Mouse (Mus musculus): ENCODE data around the gene Spryd3. TPM values are rescaled to one million over a fixed set of nuclear protein-coding genes. Genes with fewer than 3 reads are reported as not detected.

Gene Spryd3
- polyA plus RNA-seq, 1 experiment from 2014 or later = 61.8 TPM

- Histone ChIP-seq H3K9ac (replicated peaks; ENCODE audit: low read depth, low read length) (no peak overlapping the region), H3K9me3 (ENCODE audit: control insufficient read depth, low read length) (no peaks in the 10 kb centered on the region), H3K4me2 (ENCODE audit: low read depth, low read length) (no peak overlapping the region), H3K36me3 (ENCODE audit: control insufficient read depth, insufficient read depth, low read length) (peaks cover 5% of the 10 kb centered on the region; the same call in 1 of the 2 replicates), H3K4me1 (ENCODE audit: control insufficient read depth, insufficient read depth, low read length) (peaks cover 3% of the 10 kb centered on the region; the same call in 1 of the 2 replicates), H3K4me3 (ENCODE audit: low read depth, low read length) (no peak overlapping the region), H3K27me3 (ENCODE audit: control insufficient read depth, insufficient read depth, low read length) (0 out of 2 replicates have a peak, but pooled peaks cover 3% of the 10 kb centered on the region), H3K27ac (ENCODE audit: low read depth, low read length) (no peak overlapping the region)
- ATAC-seq (ENCODE audit: low read depth) = no peak
- WGBS = 89% methylated on average over 6 of the region's 6 CpGs
These were observed 23.9 kb downstream of the Spryd3 start for GRCm38 (mm10) chr15:102112181-102112580.

GRCm38 (mm10) chr15:102111495-102111829, 24.6 kb downstream of the Spryd3 start:
- Histone ChIP-seq H3K9ac (replicated peaks; ENCODE audit: low read depth, low read length) (no peak overlapping the region), H3K36me3 (ENCODE audit: control insufficient read depth, insufficient read depth, low read length) (no peaks in the 10 kb centered on the region), H3K4me3 (ENCODE audit: low read depth, low read length) (no peak overlapping the region), H3K4me1 (ENCODE audit: control insufficient read depth, insufficient read depth, low read length) (peaks cover 3% of the 10 kb centered on the region; the same call in 1 of the 2 replicates), H3K27me3 (ENCODE audit: control insufficient read depth, insufficient read depth, low read length) (peaks cover 9% of the 10 kb centered on the region), H3K9me3 (ENCODE audit: control insufficient read depth, low read length) (no peaks in the 10 kb centered on the region), H3K27ac (ENCODE audit: low read depth, low read length) (no peak overlapping the region), H3K4me2 (ENCODE audit: low read depth, low read length) (no peak overlapping the region)
- 78% methylated on average over 11 of the region's 11 CpGs for WGBS
- ATAC-seq (ENCODE audit: low read depth) = no peak

GRCm38 (mm10) chr15:102110701-102111494, 25.1 kb downstream of the Spryd3 start:
- Histone ChIP-seq H3K27ac (ENCODE audit: low read depth, low read length) (no peak overlapping the region), H3K4me3 (ENCODE audit: low read depth, low read length) (no peak overlapping the region), H3K4me1 (ENCODE audit: control insufficient read depth, insufficient read depth, low read length) (peaks cover under 1% of the 10 kb centered on the region; the same call in 1 of the 2 replicates), H3K36me3 (ENCODE audit: control insufficient read depth, insufficient read depth, low read length) (no peaks in the 10 kb centered on the region), H3K9me3 (ENCODE audit: control insufficient read depth, low read length) (no peaks in the 10 kb centered on the region), H3K27me3 (ENCODE audit: control insufficient read depth, insufficient read depth, low read length) (peaks cover 15% of the 10 kb centered on the region), H3K9ac (replicated peaks; ENCODE audit: low read depth, low read length) (no peak overlapping the region), H3K4me2 (ENCODE audit: low read depth, low read length) (no peak overlapping the region)
- ATAC-seq (ENCODE audit: low read depth) = no peak
- WGBS = 79% methylated on average over 29 of the region's 29 CpGs

GRCm38 (mm10) chr15:102110271-102110670, 25.8 kb downstream of the Spryd3 start:
- no peak overlapping the region for H3K9ac ChIP-seq (replicated peaks; ENCODE audit: low read depth, low read length)
- no peak overlapping the region for H3K27ac ChIP-seq (ENCODE audit: low read depth, low read length)
- peaks cover 18% of the 10 kb centered on the region for H3K27me3 ChIP-seq (ENCODE audit: control insufficient read depth, insufficient read depth, low read length)
- ATAC-seq (ENCODE audit: low read depth) = no peak
- no peaks in the 10 kb centered on the region for H3K36me3 ChIP-seq (ENCODE audit: control insufficient read depth, insufficient read depth, low read length)
- no peaks in the 10 kb centered on the region for H3K4me1 ChIP-seq (ENCODE audit: control insufficient read depth, insufficient read depth, low read length)
- H3K4me2 ChIP-seq (ENCODE audit: low read depth, low read length) = no peak overlapping the region
- H3K9me3 ChIP-seq (ENCODE audit: control insufficient read depth, low read length) = no peaks in the 10 kb centered on the region
- no peak overlapping the region for H3K4me3 ChIP-seq (ENCODE audit: low read depth, low read length)
- WGBS = 94% methylated on average over 7 of the region's 7 CpGs

GRCm38 (mm10) chr15:102108651-102109525, 27.1 kb downstream of the Spryd3 start:
- no peaks in the 10 kb centered on the region for H3K36me3 ChIP-seq (ENCODE audit: control insufficient read depth, insufficient read depth, low read length)
- H3K4me2 ChIP-seq (ENCODE audit: low read depth, low read length) = no peak overlapping the region
- H3K4me3 ChIP-seq (ENCODE audit: low read depth, low read length) = no peak overlapping the region
- 0 out of 2 replicates have a peak overlapping the region, but pooled peaks have one; percentile 25 for H3K9ac ChIP-seq (replicated peaks; ENCODE audit: low read depth, low read length)
- ATAC-seq (ENCODE audit: low read depth) = no peak
- H3K9me3 ChIP-seq (ENCODE audit: control insufficient read depth, low read length) = no peaks in the 10 kb centered on the region
- no peak overlapping the region for H3K27ac ChIP-seq (ENCODE audit: low read depth, low read length)
- peaks cover 18% of the 10 kb centered on the region for H3K27me3 ChIP-seq (ENCODE audit: control insufficient read depth, insufficient read depth, low read length)
- H3K4me1 ChIP-seq (ENCODE audit: control insufficient read depth, insufficient read depth, low read length) = no peaks in the 10 kb centered on the region
- WGBS = 52% methylated on average over 18 of the region's 18 CpGs

- WGBS = 36% methylated on average over 13 of the region's 13 CpGs
- Histone ChIP-seq H3K27ac (ENCODE audit: low read depth, low read length) (no peak overlapping the region), H3K9ac (replicated peaks; ENCODE audit: low read depth, low read length) (no peak overlapping the region), H3K36me3 (ENCODE audit: control insufficient read depth, insufficient read depth, low read length) (no peaks in the 10 kb centered on the region), H3K4me2 (ENCODE audit: low read depth, low read length) (no peak overlapping the region), H3K4me1 (ENCODE audit: control insufficient read depth, insufficient read depth, low read length) (no peaks in the 10 kb centered on the region), H3K27me3 (ENCODE audit: control insufficient read depth, insufficient read depth, low read length) (peaks cover 18% of the 10 kb centered on the region), H3K9me3 (ENCODE audit: control insufficient read depth, low read length) (no peaks in the 10 kb centered on the region), H3K4me3 (ENCODE audit: low read depth, low read length) (no peak overlapping the region; the same call in 1 of the 2 replicates)
- no peak for ATAC-seq (ENCODE audit: low read depth)
These were observed 28.1 kb downstream of the Spryd3 start for GRCm38 (mm10) chr15:102107689-102108573.

- H3K9ac ChIP-seq (replicated peaks; ENCODE audit: low read depth, low read length) = peak overlapping the region; percentile 12; the same call in 1 of the 2 replicates
- no peaks in the 10 kb centered on the region for H3K9me3 ChIP-seq (ENCODE audit: control insufficient read depth, low read length)
- no peaks in the 10 kb centered on the region; the same call in 1 of the 2 replicates for H3K4me1 ChIP-seq (ENCODE audit: control insufficient read depth, insufficient read depth, low read length)
- no peak overlapping the region for H3K27ac ChIP-seq (ENCODE audit: low read depth, low read length)
- 0 out of 2 replicates have a peak, but pooled peaks have one; percentile 12 for ATAC-seq (ENCODE audit: low read depth)
- H3K4me2 ChIP-seq (ENCODE audit: low read depth, low read length) = peak overlapping the region; percentile 41
- H3K36me3 ChIP-seq (ENCODE audit: control insufficient read depth, insufficient read depth, low read length) = no peaks in the 10 kb centered on the region
- WGBS = 6% methylated on average over 38 of the region's 38 CpGs
- peaks cover 18% of the 10 kb centered on the region for H3K27me3 ChIP-seq (ENCODE audit: control insufficient read depth, insufficient read depth, low read length)
- H3K4me3 ChIP-seq (ENCODE audit: low read depth, low read length) = peak overlapping the region; percentile 24
These were observed 29.1 kb downstream of the Spryd3 start for GRCm38 (mm10) chr15:102106754-102107456.

Measured in neural tube, embryonic 14.5 days (tissue).